Mouse (Mus musculus) cortical plate, adult 2 months (tissue): Measurements from ENCODE around the gene Rnf152.

Experiments used
- CTCF ChIP-seq: fragments of 200-500 bp; IDR thresholded peaks from 2 replicates; pipeline ENCODE4 v1.5.1; 2011; ENCODE audit warnings: mild to moderate bottlenecking, control low read depth, low read length; ENCODE audit not compliant: insufficient read depth; ENCODE audit errors: extremely low read depth
- POLR2A ChIP-seq: fragments of 200-500 bp; IDR thresholded peaks from 2 replicates; pipeline ENCODE4 v1.6.1; 2011; ENCODE audit warnings: mild to moderate bottlenecking, low read length, control low read depth; ENCODE audit not compliant: insufficient read depth; ENCODE audit errors: extremely low read depth

DNA sequence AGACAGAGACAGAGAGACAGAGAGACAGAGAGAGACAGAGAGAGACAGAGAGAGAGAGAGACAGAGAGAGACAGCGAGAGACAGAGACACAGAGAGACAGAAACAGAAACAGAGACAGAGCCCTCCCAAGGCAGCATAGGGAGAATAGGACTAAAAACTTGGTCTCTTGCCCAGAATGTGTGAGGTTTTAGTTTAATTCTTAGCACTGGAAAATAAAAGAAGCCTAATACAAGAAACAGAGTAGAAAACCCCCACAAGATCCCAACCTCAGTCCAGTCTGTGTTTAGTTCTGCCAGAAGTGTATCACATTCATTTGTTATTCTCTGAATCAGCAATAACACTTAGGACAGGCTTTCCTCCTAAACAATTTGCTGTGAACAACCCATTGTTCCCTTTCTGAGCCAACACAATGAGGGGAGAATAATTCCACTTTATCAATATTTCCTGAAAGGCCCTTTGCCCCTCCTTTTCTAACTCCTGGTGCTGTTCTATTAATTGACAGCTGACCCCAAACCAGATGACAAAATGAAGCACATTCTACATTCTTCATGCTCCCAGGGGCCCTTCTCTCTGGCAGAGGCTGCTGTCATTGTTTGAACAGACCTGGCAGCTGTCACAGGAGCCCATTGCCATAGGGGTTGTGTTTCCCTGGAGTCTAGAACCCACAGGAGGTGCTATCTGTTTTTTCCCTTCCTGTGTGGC lies 44.5 kb downstream of the Rnf152 start:
- TF ChIP-seq CTCF (no peak), POLR2A (no peak)
